Mouse (Mus musculus): ENCODE results near the gene Ifit1bl1. TPM values are rescaled to one million over a fixed set of nuclear protein-coding genes. Genes with fewer than 3 reads are reported as not detected.

Gene Ifit1bl1
- total RNA-seq (2023), result 6.8 TPM

GRCm38 (mm10) chr19:34601888-34602287, at the start of gene Ifit1bl1:
Gene Ifit1bl1 (minus strand): TSS chr19:34601956.

GRCm38 (mm10) chr19:34640623-34641022, 38.9 kb upstream of the Ifit1bl1 start, which contains the start of the genes Ifit1bl2 and Ifit1:
Gene Ifit1bl2 (minus strand): TSS chr19:34640743.
Gene Ifit1 (plus strand): TSS chr19:34640871.

GRCm38 (mm10) chr19:34607237-34608051, 5.7 kb upstream of the Ifit1bl1 start, which contains the start of gene Ifit3b:
Gene Ifit3b (plus strand): TSS chr19:34607970.

GRCm38 (mm10) chr19:34583126-34583766, 18.5 kb downstream of the Ifit1bl1 start, which contains the start of gene Ifit3:
Gene Ifit3 (plus strand): TSS chr19:34583531.

GRCm38 (mm10) chr19:34550534-34551223, 51.1 kb downstream of the Ifit1bl1 start, which contains the start of gene Ifit2:
Gene Ifit2 (plus strand): TSS chr19:34550694.

Other genes starting within 250 kb of the Ifit1bl1 start
- gene Ch25h, start 126.8 kb downstream of the Ifit1bl1 start, total RNA-seq (2023), result not detected
- gene Lipa, start 74.5 kb downstream of the Ifit1bl1 start, total RNA-seq (2023), result 58.7 TPM
- gene Ifit2, start 51.3 kb downstream of the Ifit1bl1 start, total RNA-seq (2023), result 23.2 TPM
- 8.1 TPM for gene Ifit3, start 18.4 kb downstream of the Ifit1bl1 start, total RNA-seq (2023)
- 1.2 TPM for gene Ifit3b, start 6.0 kb upstream of the Ifit1bl1 start, total RNA-seq (2023)
- 0.50 TPM for gene Ifit1bl2, start 38.8 kb upstream of the Ifit1bl1 start, total RNA-seq (2023)
- 7.6 TPM for gene Ifit1, start 38.9 kb upstream of the Ifit1bl1 start, total RNA-seq (2023)
- not detected for gene Slc16a12, start 145.3 kb upstream of the Ifit1bl1 start, total RNA-seq (2023)